Comparison of ENCODE assay signal across 27 mouse cellular contexts in genomic region chr4:86201766-86202165, GRCm38 (mm10).
DNase-seq lines count a peak whose midpoint lies in the region; ATAC-seq lines count a peak whose summit lies in the region.
"Had no signal": no experiment of that assay in that cellular context is flagged by ENCODE, and none has a peak within 500 bp of the region (broad histone marks: within the 10 kb centered on the region; RNA-seq: fewer than 3 reads in every experiment).

No protein-coding gene starts in this region.

- no peak overlapping the region for H3K9ac ChIP-seq in embryonic facial prominence, embryonic 15.5 days
- no peak overlapping the region for H3K9ac ChIP-seq in hindbrain, embryonic 14.5 days
- no peak overlapping the region for H3K9ac ChIP-seq in liver, embryonic 11.5 days (ENCODE audit: low read depth, low read length)
- H3K9ac ChIP-seq: forebrain, embryonic 15.5 days; heart, embryonic 12.5 days; hindbrain, embryonic 15.5 days; intestine, embryonic 15.5 days; limb, embryonic 12.5 days; liver, embryonic 14.5 days; lung, embryonic 14.5 days; neural tube, embryonic 12.5 days had no signal

- DNase-seq in brain, adult 2 months (ENCODE audit: low read depth, low spot score), result peak; percentile 18
- peak; percentile 6 for DNase-seq in cerebellum, adult 11 months
- peak; percentile 36 for DNase-seq in cerebellum, adult 9-11 months
- DNase-seq in lung, postnatal 14 days, result no peak
- no peak for DNase-seq in hindbrain, embryonic 14.5 days (ENCODE audit: low spot score)
- DNase-seq in liver, embryonic 11.5 days (ENCODE audit: low spot score), result no peak
- DNase-seq: adrenal gland, adult 2 months; gastrocnemius, postnatal 14 days; heart, adult 11 months; heart, postnatal 14 days; kidney, adult 8-10 months; kidney, postnatal 14 days; layer of hippocampus, postnatal 36 days; lung, embryonic 14.5 days; lung, postnatal 36 days; midbrain, embryonic 14.5 days; retina, postnatal 1 day; right cerebral cortex, postnatal 4 days; thymus, postnatal 14 days had no signal

- WGBS in embryonic facial prominence, embryonic 15.5 days, result 54% methylated on average over 7 of the region's 7 CpGs
- WGBS in hindbrain, embryonic 14.5 days, result 89% methylated on average over 7 of the region's 7 CpGs
- WGBS in liver, embryonic 11.5 days, result 71% methylated on average over 7 of the region's 7 CpGs

- ATAC-seq in embryonic facial prominence, embryonic 15.5 days (ENCODE audit: insufficient number of reproducible peaks, low FRiP score, low TSS enrichment, low read depth), result peak; percentile 34; the same call in 1 of the 2 replicates
- no peak for ATAC-seq in hindbrain, embryonic 14.5 days (ENCODE audit: low FRiP score)
- no peak for ATAC-seq in liver, embryonic 11.5 days (replicated peaks; ENCODE audit: low FRiP score)
- ATAC-seq: forebrain, embryonic 15.5 days; intestine, embryonic 15.5 days had no signal

- H3K4me3 ChIP-seq in embryonic facial prominence, embryonic 15.5 days (replicated peaks), result no peak overlapping the region
- H3K4me3 ChIP-seq in hindbrain, embryonic 14.5 days (replicated peaks; ENCODE audit: low read length), result no peak overlapping the region
- H3K4me3 ChIP-seq in liver, embryonic 11.5 days (ENCODE audit: low read depth, low read length), result no peak overlapping the region
- H3K4me3 ChIP-seq: forebrain, embryonic 15.5 days; heart, embryonic 12.5 days; hindbrain, embryonic 15.5 days; intestine, embryonic 15.5 days; limb, embryonic 12.5 days; neural tube, embryonic 12.5 days had no signal

- 0 out of 2 replicates have a peak, but pooled peaks cover 3% of the 10 kb centered on the region for H3K36me3 ChIP-seq in embryonic facial prominence, embryonic 15.5 days
- H3K36me3 ChIP-seq in hindbrain, embryonic 14.5 days (replicated peaks; ENCODE audit: control insufficient read depth, insufficient read depth), result no peaks in the 10 kb centered on the region
- H3K36me3 ChIP-seq in liver, embryonic 11.5 days (ENCODE audit: control insufficient read depth, insufficient read depth, low read length), result no peaks in the 10 kb centered on the region
- H3K36me3 ChIP-seq: forebrain, embryonic 15.5 days; heart, embryonic 12.5 days; hindbrain, embryonic 15.5 days; intestine, embryonic 15.5 days; limb, embryonic 12.5 days; neural tube, embryonic 12.5 days had no signal

- H3K9me3 ChIP-seq in embryonic facial prominence, embryonic 15.5 days (replicated peaks), result no peaks in the 10 kb centered on the region
- H3K9me3 ChIP-seq in hindbrain, embryonic 14.5 days (ENCODE audit: control insufficient read depth, low read length), result no peaks in the 10 kb centered on the region
- H3K9me3 ChIP-seq in liver, embryonic 11.5 days (ENCODE audit: control insufficient read depth, low read length), result no peaks in the 10 kb centered on the region
- H3K9me3 ChIP-seq: forebrain, embryonic 15.5 days; heart, embryonic 12.5 days; hindbrain, embryonic 15.5 days; intestine, embryonic 15.5 days; limb, embryonic 12.5 days; neural tube, embryonic 12.5 days had no signal

- peaks cover 7% of the 10 kb centered on the region for H3K4me1 ChIP-seq in embryonic facial prominence, embryonic 15.5 days
- no peaks in the 10 kb centered on the region for H3K4me1 ChIP-seq in hindbrain, embryonic 14.5 days (replicated peaks; ENCODE audit: control insufficient read depth, insufficient read depth, low read length)
- no peaks in the 10 kb centered on the region for H3K4me1 ChIP-seq in liver, embryonic 11.5 days (replicated peaks; ENCODE audit: control insufficient read depth, insufficient read depth, low read length)
- H3K4me1 ChIP-seq: forebrain, embryonic 15.5 days; hindbrain, embryonic 15.5 days; intestine, embryonic 15.5 days; limb, embryonic 12.5 days; neural tube, embryonic 12.5 days had no signal

- H3K27ac ChIP-seq in embryonic facial prominence, embryonic 15.5 days (replicated peaks), result no peak overlapping the region
- no peak overlapping the region for H3K27ac ChIP-seq in hindbrain, embryonic 14.5 days
- H3K27ac ChIP-seq in liver, embryonic 11.5 days (ENCODE audit: low read depth, low read length), result no peak overlapping the region
- H3K27ac ChIP-seq: forebrain, embryonic 15.5 days; hindbrain, embryonic 15.5 days; intestine, embryonic 15.5 days; limb, embryonic 12.5 days; liver, embryonic 14.5 days; neural tube, embryonic 12.5 days had no signal

- no peak overlapping the region for H3K4me2 ChIP-seq in embryonic facial prominence, embryonic 15.5 days (replicated peaks)
- no peak overlapping the region for H3K4me2 ChIP-seq in hindbrain, embryonic 14.5 days (replicated peaks)
- H3K4me2 ChIP-seq in liver, embryonic 11.5 days, result no peak overlapping the region
- H3K4me2 ChIP-seq: forebrain, embryonic 15.5 days; heart, embryonic 12.5 days; hindbrain, embryonic 15.5 days; intestine, embryonic 15.5 days; limb, embryonic 12.5 days; lung, embryonic 14.5 days; neural tube, embryonic 12.5 days had no signal

- no peaks in the 10 kb centered on the region for H3K27me3 ChIP-seq in embryonic facial prominence, embryonic 15.5 days
- H3K27me3 ChIP-seq in hindbrain, embryonic 14.5 days (ENCODE audit: control insufficient read depth, insufficient read depth, low read length), result no peaks in the 10 kb centered on the region
- no peaks in the 10 kb centered on the region for H3K27me3 ChIP-seq in liver, embryonic 11.5 days (replicated peaks; ENCODE audit: control insufficient read depth, insufficient read depth, low read length)
- H3K27me3 ChIP-seq: forebrain, embryonic 15.5 days; heart, embryonic 12.5 days; hindbrain, embryonic 15.5 days; intestine, embryonic 15.5 days; limb, embryonic 12.5 days; neural tube, embryonic 12.5 days had no signal

Comparison
In these comparisons a context has a peak if more than half of its experiments do, and no peak if none do; other contexts are left out.
1. DNase-seq: peak in brain, adult 2 months (single experiment), cerebellum, adult 11 months (single experiment) and cerebellum, adult 9-11 months (single experiment); none in lung, postnatal 14 days (single experiment), hindbrain, embryonic 14.5 days (single experiment) and liver, embryonic 11.5 days (single experiment).